Mouse (Mus musculus): Measurements from ENCODE around the gene Gm20388.

GRCm38 (mm10) chr8:120531775-120532516 is 621.3 kb downstream of the Gm20388 start:
- TF ChIP-seq CTCF (IDR thresholded peaks at IDR 0.05; ENCODE audit: control insufficient read depth, insufficient read depth, low read length) = no peak
- TF ChIP-seq POLR2A (IDR thresholded peaks at IDR 0.05; ENCODE audit: borderline replicate concordance, control insufficient read depth, low read depth, low read length) = no peak

Measured in bone marrow, adult 2 months (tissue).